Mouse (Mus musculus) brain, adult 2 months (tissue): ENCODE results near the gene Ints12.

Experiments used
- DNase-seq: peaks from one replicate; pipeline ENCODE4 v3.0.0; 2011; ENCODE audit warnings: low read depth, low spot score

The Ints12 gene

GRCm38 (mm10) chr3:133091664-133092273, at the start of gene Ints12, which contains the start of gene Gstcd:
Gene Ints12, plus strand, starts transcription at chr3:133091840.
Gene Gstcd, minus strand, starts transcription at chr3:133092033.
- DNase-seq: peak; percentile 98

- no peak for DNase-seq
Observed at GRCm38 (mm10) chr3:133052068-133052467, 39.6 kb upstream of the Ints12 start.

- no peak for DNase-seq
Observed at GRCm38 (mm10) chr3:133075560-133075959, 16.1 kb upstream of the Ints12 start.

DNA sequence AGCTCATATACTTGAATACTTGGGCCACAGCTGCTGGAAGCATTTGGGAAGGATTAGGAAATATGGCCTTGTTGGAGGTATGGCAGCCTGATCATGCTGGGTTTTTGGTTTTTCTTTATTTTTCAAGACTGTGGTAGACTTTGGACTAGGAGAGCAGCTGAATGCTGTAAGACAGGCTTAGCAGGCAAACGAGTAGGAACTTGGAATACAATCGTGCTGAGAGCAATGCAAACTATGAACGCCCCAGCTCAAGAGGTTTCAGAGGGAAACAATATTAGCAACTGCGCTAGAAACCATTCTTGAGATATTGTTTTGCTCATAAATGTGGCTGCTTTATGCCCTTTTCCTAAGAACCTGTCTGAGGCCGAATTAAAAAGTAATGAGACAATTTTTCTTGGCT, 8.9 kb upstream of the Ints12 start:
- DNase-seq: no peak

DNA sequence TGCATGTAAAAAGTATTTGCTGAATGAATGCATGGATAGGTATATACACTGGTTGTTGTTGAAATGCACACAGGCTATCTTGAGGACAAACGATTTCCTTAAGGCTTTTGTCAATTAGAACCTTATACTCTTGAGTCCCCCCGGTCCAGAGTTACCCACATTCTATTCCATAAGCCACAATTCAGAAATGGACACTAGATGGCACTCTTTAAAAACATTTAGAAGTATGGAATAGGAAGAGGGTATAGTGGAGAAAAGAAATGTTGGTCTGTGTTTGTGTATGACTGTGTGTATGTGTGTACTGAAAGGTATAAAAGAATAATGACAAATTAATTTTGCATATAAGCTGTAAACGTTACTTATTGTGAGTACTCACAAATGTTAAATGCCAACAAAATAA, 5.8 kb upstream of the Ints12 start:
- DNase-seq: peak; percentile 58

DNA sequence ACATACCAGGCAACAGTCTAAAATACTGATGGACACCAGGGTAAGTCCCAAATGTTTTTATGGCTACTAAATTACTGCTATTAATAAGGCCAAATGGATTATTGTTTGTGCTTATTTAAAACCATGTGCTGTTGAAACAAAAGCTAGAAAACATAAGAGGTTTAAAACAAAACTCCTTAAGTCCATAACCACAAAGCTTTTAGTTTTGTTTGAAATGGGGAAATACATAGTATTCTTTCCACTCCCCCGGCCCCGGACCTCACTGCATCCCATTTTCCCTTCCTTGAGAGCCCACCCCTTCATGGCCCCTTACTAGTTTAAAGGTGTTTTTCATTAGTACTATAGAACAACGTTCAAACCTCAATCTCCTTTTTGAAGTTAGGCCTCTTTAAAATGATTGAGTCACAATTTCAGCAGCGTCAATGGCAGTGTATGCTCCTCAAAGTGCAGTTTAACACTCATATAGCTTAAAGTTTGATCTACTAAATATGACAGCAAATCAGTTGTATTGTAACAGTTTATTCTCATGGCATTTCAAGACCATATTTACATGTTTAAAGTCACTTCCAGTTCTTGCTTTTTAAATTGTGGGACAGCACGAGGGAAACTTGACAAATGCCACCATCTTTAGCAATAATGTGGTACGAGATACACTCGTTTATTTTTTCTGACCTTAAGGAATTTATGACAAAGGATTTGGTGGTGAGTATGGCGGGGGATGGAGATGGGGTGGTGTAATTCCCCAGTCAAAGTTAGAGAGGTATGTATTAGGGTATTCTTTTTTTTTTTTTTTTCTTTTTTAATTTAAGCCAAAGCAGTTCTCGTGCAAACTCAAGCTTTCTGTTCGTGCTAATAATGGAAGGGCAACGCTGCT, 1.2 kb upstream of the Ints12 start:
- no peak for DNase-seq

- DNase-seq: peak; percentile 68
Observed at GRCm38 (mm10) chr3:133091121-133091663, 448 bp upstream of the Ints12 start.

GRCm38 (mm10) chr3:133092274-133092853, 724 bp downstream of the Ints12 start:
- no peak for DNase-seq

- no peak for DNase-seq
Observed at GRCm38 (mm10) chr3:133092936-133093335, 1.3 kb downstream of the Ints12 start.

DNA sequence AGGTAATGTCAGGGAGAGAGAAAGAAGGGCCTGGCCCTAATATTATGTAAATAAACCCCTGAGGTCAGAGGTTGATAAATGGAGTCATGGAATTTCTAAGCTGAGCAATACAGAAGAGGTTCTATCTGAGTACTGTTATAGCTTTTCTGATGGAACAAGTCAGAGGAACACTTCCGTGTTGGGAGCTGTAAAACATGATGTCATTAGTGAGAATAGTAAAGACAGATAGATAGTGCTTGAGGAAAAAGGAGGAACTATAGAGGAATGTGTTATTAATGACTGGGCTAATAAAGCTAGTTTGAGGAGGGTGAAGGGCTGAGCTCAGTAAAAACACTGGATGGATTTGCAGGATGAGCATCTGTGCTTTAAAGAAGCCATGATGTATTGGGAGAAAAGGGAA, 2.7 kb downstream of the Ints12 start:
- DNase-seq: no peak

DNA sequence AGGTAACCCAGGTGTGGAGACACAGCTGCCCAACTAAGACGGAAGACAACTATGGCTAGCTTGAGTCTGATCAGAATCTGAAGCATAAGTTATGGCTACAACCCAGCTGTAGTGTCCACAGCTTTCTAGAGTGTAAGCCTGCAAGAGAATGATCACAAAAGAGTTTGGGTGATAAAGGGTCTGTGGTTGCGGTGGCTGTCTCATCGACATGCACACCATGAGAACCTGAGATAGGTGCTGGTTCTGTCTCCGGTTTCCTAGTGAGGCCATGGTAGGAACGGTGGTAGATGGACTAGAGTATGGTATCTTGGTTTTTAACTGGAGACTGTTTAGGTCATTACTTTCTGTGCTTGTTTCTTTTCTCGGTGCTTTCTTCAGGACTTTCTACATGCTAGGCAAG, 6.3 kb downstream of the Ints12 start:
- no peak for DNase-seq

DNA sequence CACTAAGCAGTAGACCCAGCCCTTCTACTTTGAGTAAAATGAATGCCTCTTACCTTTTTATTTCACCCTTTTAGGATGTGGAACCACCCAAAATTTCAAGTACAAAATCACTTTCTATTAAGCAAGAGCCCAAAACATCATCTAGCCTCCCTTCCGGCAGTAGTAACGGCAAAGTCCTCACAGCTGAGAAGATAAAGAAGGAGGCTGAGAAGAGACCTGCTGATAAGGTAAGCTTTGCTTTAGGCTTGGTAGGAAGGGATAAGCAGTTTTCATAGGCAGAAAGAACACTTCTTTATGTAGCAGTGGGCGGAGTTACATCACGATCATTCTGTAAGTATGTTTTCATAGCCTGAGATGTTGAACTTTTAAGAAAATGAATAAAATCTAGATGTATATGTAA, 6.7 kb downstream of the Ints12 start:
- DNase-seq: no peak

DNA sequence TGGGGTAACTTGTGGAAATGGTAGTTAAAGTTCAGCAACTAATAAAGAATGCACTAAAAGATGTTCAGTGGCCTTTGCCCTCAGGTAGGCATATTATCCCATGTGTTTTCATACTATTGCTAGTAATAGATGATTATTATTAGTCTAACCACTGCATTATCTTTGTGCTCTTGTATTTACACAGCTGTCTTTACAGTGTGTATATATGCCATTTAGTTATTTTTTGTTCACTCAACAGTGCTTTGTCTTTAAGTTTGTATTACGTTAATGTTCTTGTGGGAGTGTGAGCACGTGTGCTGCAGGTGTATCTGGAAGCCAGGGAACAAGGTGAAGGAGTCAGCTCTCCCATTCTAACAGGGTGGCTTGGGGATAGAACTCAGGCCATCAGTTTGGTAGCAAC, 7.3 kb downstream of the Ints12 start:
- DNase-seq: no peak

DNA sequence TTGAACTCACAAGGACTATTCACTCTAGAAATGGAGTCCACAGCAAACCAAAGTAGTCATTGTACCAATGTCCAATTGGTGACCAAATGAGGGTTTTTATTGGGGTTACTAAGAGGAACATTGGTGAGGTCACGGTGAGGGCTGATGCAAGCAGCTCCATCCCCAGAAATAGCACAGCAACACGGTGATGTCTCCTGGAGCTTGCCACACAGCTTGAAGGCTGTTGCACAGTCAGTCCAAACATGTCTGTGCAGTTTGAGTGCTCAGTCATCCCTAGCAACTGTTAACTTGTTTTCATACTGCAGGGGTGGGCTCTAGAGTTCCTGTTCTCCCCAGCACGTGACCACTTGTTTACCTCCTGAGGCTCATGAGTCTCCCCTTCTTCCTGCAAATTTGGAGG, 12.1 kb downstream of the Ints12 start:
- DNase-seq: no peak

- DNase-seq: no peak
Observed at GRCm38 (mm10) chr3:133104436-133104835, 12.8 kb downstream of the Ints12 start.

DNA sequence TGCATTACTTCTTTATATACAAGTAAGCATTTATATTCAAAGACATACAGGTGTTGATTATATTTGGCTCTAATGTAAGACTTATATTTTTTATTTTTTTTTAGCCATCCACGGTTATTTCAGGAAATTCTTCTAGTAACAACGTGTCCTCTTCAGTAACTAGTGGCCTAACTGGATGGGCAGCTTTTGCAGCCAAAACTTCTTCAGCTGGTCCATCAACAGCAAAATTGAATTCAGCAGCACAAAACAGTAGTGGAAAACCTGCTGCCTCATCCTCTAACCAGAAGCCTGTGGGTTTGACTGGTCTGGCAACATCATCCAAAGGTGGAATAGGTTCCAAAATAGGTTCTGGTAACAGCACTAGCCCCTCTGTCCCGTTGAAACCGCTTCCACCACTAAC, 17.1 kb downstream of the Ints12 start:
- no peak for DNase-seq

- no peak for DNase-seq
Observed at GRCm38 (mm10) chr3:133109844-133110243, 18.2 kb downstream of the Ints12 start.

DNA sequence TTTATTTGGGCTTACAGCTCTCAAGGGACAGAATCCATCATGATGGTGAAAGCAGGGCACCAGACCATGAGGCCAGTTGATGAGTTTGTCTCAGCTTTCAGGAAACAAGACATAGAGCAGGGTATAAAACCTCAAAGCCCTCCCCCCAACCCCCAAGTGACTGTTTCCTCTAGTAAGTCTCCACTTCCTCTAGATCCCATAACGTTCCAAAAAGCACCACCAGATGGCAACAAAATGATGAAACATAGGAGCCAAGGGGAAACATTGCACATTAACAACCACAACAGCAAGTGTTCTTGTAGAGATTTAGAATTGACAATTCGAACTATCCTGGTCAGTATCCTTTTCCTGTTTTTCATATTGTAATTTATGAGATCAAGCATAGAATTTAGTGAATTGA, 20.1 kb downstream of the Ints12 start:
- peak; percentile 75 for DNase-seq

DNA sequence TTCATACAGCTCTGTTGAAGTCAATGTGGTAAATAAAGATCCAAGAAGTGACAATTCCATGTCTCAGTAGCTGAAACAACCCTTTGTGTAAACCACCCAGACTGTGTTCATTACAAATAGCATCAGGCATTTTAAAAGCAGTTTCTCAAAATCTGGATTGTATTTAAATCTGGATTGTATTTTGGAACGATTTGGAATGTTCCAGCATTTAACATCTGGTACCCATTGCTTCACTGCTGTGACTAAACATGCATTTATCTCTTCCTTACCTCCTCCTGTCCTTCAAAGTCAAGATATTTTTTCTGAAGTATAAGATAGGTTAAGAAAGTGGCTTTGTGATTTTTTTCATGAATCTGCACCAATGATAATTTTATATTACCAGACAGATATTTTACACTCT, 21.6 kb downstream of the Ints12 start:
- DNase-seq: no peak

DNA sequence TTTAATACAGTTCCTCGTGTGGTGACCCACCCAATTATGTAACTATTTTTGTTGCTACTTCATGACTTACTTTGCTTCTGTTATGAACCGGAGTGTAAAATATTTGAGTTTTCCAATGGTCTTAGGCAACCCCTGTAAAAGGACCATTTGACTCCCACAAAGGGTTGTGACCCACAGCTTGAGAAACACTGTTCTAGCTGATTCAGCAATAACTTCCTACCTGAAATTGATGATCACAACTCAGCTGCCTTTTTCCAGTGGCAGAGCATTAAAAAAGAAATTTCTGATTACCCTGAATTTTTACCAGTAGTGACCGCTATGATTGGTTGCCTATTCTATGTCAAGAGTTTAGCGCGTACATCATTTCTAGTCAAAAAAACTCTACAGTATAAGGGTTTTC, 39.7 kb downstream of the Ints12 start:
- no peak for DNase-seq

DNA sequence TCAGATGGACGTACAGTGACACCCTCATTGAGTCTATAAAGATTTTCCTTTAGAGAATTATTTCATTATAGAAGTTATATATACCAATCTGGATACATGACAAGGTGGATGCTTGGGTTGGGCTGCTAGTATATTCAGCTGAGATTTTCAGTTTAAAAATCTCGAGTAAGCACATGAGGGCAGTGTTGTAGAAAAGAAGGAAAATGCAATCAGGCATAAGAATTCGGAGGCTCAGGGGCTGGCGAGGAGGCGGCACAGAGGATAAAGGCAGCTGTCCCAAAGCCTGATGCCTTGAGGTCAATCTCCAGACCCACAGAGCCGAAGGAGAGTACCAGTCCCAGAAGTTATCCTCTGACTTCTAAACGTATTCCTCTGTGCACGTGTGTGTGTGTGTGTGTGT, 41.0 kb downstream of the Ints12 start:
- DNase-seq: peak; percentile 16

DNA sequence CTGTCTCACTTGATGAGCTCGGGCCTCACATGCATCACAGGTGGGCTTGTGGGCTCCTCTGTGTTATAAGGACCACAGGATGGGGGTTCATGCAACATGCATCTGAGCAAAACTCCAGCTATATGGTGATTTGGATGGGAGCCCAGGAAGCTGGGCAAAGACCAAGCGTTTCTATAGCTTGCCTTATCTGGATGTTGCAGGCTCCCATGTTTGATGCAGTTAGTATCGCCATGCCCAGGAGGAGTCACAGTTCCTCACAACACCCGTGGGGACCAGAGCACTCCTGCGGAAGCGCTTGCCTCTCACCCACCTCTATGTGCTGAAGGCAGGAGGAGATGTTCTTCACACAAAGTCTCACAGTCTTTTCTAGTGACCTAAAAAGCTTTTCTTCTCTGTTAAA, 50.2 kb downstream of the Ints12 start:
- no peak for DNase-seq
